Mouse (Mus musculus): ENCODE results near the gene Usp13. TPM values are rescaled to one million over a fixed set of nuclear protein-coding genes. Genes with fewer than 3 reads are reported as not detected.

Usp13 gene
- 11.7 and 12.1 TPM in 2 replicates for polyA plus RNA-seq (2015; fragmentation: Nextera tagmentation; extraction: Ambion mirVana)

DNA sequence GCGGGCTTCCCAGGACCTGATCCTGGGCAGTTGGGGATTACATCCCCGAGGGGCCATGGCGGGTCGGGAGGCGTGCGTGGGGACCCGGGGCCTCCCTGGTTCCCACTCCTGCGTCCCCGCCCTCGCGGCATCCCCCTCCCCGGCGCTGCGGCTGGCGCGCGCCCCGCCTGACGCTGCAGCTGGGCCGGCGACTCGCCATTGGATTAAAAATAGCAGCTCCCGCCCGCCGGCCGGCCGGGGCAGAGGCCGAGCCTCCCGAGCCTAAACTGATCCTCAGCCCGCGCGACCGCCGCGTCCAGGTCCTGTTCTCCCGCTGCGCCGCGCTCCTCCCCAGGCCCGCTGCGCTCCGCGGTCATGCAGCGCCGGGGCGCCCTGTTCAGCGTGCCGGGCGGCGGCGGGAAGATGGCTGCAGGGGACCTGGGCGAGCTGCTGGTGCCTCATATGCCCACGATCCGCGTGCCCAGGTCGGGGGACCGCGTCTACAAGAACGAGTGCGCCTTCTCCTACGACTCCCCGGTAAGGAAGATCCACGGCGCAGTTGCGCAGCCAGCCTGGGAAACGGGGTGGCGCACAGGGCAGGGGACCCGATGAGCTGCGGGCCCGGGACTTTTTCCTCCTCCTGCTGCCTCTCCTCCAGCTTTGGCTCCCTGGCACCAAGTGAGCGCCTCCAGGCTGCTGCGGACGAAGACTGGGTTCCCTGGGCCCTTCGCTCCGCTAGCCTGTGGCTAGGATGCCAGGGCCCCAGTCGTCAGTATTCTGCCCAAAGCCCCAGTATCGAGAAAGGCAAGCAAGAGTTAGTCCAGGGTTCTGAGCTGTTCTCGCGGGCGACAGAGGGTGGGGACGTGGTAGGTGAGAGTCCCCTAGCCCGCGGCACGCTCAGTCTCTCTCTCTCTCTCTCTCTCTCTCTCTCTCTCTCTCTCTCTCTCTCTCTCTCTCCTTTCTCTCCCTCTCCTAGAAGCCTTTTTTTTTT lies at the start of gene Usp13:
Usp13 (plus strand) TSS at position 190 of the 970 bp plus-strand sequence.
- WGBS, result 0% methylated on average over 77 of the region's 84 CpGs
- Histone ChIP-seq H3K4me3 (peak within 1 kb of the TSS; percentile 83), H3K9ac (peak within 1 kb of the TSS; percentile 93), H3K27me3 (no peaks in the 10 kb centered on the region), H3K27ac (peak within 1 kb of the TSS; percentile 97), H3K4me2 (peak within 1 kb of the TSS; percentile 79), H3K4me1 (replicated peaks) (peaks cover 11% of the 10 kb centered on the region), H3K9me3 (no peaks in the 10 kb centered on the region), H3K36me3 (no peaks in the 10 kb centered on the region)
- peak; percentile 88 for ATAC-seq (ENCODE audit: low FRiP score)

DNA sequence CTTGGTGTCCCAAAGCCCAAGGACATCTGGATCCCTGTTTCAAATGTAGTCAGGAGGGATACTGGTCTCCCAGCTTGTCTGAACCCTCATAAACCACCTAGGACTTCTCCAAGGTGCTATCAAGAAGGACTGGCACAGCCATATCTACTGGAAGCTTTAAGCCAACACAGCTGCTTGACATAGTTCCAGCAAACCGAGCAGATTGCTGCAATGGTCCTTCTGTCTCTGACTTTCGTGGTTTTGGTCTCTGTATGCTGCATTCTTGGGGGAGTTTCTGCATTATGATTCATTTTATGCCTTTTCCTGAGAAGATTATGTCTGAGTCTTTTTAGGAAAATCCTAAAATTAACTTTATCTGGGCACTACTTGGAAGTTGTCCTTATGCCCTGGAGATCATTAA lies 46.6 kb upstream of the Usp13 start:
- H3K9ac ChIP-seq, result no peak overlapping the region
- no peak overlapping the region for H3K4me3 ChIP-seq
- 81% methylated on average over 2 of the region's 2 CpGs for WGBS
- ATAC-seq (ENCODE audit: low FRiP score), result no peak
- H3K4me1 ChIP-seq (replicated peaks), result no peaks in the 10 kb centered on the region
- H3K9me3 ChIP-seq, result no peaks in the 10 kb centered on the region
- no peaks in the 10 kb centered on the region for H3K36me3 ChIP-seq
- no peak overlapping the region for H3K27ac ChIP-seq
- H3K27me3 ChIP-seq, result no peaks in the 10 kb centered on the region
- H3K4me2 ChIP-seq, result no peak overlapping the region

DNA sequence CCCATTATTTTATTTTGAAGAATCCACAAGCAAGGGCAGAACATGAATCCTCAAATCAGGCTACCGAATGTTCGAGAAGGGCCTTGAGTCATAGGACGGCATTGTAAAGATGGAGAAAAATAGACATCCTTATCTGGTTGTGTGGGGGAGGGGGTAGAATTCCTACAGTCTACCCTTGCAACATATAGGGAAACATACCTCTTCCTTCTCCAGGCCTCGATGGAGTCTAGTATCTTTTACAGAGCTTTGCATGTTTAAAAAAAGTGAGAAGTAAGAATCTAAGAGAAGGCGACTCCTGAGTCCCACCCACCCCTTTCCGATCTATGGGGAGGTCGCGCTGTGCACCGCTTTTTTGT lies 367 bp upstream of the Usp13 start:
- ATAC-seq (ENCODE audit: low FRiP score), result peak; percentile 45
- 4% methylated on average over 9 of the region's 9 CpGs for WGBS
- peaks cover 11% of the 10 kb centered on the region for H3K4me1 ChIP-seq (replicated peaks)
- H3K4me2 ChIP-seq, result peak overlapping the region; percentile 79
- peak overlapping the region; percentile 93 for H3K9ac ChIP-seq
- peak overlapping the region; percentile 83 for H3K4me3 ChIP-seq
- no peaks in the 10 kb centered on the region for H3K9me3 ChIP-seq
- peak overlapping the region; percentile 97 for H3K27ac ChIP-seq
- no peaks in the 10 kb centered on the region for H3K27me3 ChIP-seq
- no peaks in the 10 kb centered on the region for H3K36me3 ChIP-seq

DNA sequence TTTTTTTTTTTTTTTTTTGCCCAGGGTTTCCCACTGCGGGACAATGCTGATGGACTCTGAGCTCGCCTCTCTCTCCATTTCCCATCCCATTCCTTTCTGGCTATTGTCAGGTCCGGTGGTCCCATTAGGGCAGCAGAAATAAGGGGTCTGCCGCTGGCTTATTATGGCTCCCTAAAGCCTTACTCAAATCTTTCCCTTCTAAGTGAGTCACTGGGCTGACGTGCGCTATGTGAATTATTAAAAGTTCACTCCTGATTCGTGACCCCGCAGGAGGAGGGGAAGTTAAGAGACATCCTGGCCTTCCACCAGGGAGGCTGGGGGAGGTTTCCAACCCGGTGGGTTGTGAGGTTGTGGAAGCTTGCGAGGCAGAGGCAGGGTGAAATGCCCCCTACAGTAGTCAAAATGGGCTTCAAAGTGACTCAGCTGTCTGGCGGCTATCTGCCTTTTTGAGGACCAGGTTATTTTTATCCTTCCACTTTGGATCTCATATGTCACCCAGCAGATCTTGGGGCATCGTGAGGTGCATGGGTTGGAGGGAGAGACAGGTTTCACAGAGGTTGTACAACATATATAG lies 1.1 kb downstream of the Usp13 start:
- Histone ChIP-seq H3K9me3 (no peaks in the 10 kb centered on the region), H3K36me3 (no peaks in the 10 kb centered on the region), H3K27ac (no peak overlapping the region), H3K4me2 (peak overlapping the region; percentile 79), H3K4me1 (replicated peaks) (peaks cover 14% of the 10 kb centered on the region), H3K4me3 (peak overlapping the region; percentile 83), H3K9ac (peak overlapping the region; percentile 93), H3K27me3 (no peaks in the 10 kb centered on the region)
- ATAC-seq (ENCODE audit: low FRiP score), result peak; percentile 16; the same call in 1 of the 2 replicates
- 4% methylated on average over 12 of the region's 12 CpGs for WGBS

DNA sequence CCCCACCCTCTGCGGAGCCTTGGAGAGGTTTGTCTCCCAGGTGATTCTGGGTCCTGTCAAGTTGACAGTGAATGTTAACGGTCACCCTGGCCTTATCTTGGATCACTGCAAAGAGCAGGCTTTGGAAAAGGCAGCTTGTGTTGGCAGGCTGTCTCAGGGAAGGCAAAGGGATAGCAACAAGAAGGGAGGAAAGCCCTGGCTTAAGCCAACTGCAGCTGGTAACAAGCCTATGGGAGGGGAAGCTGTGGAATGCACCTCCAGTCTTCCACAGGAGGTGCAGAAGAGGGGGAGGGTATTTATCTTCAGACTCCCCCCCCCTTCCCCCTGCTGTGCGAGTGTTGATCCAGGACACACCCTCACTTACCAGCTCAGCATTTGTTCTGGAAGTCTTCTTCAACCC lies 5.3 kb downstream of the Usp13 start:
- Histone ChIP-seq H3K4me2 (no peak overlapping the region), H3K27me3 (no peaks in the 10 kb centered on the region), H3K4me1 (replicated peaks) (peaks cover 14% of the 10 kb centered on the region), H3K9ac (no peak overlapping the region), H3K4me3 (no peak overlapping the region), H3K36me3 (no peaks in the 10 kb centered on the region), H3K9me3 (no peaks in the 10 kb centered on the region), H3K27ac (no peak overlapping the region)
- WGBS, result 53% methylated on average over 3 of the region's 3 CpGs
- ATAC-seq (ENCODE audit: low FRiP score), result no peak

DNA sequence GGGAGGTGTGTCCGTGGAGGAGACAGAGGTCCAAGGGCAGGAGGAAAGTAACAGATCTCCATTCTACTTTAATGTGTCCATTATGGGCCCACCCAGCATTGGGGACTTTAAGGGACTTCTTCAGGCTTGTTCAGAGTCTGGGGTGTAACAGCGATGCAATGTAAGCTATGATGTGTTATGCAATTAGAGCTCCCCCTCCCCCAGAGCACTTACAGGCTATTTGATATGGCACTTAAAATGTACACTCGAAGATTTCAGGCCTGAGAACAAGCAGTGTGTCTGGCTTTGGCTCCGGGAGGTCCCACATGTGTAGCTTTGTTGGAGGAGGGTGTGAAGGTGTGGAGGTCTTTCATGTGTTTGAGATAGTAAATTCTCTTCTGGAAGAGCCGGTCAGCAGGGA lies 7.6 kb downstream of the Usp13 start:
- H3K4me3 ChIP-seq, result no peak overlapping the region
- no peak overlapping the region for H3K9ac ChIP-seq
- no peaks in the 10 kb centered on the region for H3K36me3 ChIP-seq
- no peaks in the 10 kb centered on the region for H3K9me3 ChIP-seq
- no peak overlapping the region for H3K27ac ChIP-seq
- no peak for ATAC-seq (ENCODE audit: low FRiP score)
- 92% methylated on average over 5 of the region's 5 CpGs for WGBS
- no peak overlapping the region for H3K4me2 ChIP-seq
- H3K27me3 ChIP-seq, result no peaks in the 10 kb centered on the region
- 0 out of 2 replicates have a peak, but pooled peaks cover 3% of the 10 kb centered on the region for H3K4me1 ChIP-seq (replicated peaks)

DNA sequence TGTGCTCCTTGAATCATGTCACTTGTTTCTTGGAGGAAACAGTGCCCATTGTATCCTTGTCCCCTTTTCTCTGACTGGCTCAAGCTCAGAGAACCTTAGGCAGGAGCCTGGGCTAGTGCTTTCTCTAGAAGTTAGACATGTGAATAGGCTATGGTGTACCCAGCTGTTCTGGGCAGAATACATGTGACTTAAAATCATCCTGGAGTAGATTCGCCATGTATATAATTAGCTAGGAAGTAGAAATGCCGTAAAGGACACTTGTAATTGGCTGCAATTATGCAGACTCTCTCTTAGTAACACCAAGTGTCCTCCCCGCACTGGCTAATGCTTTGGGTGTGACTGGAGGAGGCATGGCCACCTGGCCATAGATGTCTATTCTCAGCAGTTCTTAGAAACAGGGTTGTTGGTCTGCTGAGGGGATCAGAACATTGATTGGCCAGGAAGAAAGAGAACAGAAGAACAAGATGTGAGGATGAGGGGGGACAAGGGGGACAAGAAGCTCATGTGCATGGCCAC lies 8.7 kb downstream of the Usp13 start:
- no peaks in the 10 kb centered on the region for H3K9me3 ChIP-seq
- H3K4me1 ChIP-seq (replicated peaks), result 0 out of 2 replicates have a peak, but pooled peaks cover 3% of the 10 kb centered on the region

DNA sequence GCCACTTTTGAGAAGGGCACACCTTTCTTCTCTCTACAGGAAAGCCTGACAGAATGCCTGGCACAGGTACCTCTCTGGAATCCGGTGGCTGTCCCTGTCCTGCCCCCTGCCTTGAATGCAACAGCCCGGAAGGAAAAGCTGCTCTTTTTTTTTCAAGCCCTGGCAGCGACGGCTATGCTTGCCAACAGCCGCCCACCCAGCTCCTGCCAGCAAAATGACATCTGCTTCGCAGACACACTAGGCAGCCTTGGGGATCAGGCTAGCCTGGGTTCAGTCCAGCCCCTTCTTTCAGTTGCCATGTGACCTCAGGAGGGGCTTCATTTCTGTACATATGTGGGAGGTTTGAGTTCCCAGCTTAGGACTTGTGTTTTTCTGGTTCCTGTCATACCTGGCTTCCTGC lies 9.4 kb downstream of the Usp13 start:
- Histone ChIP-seq H3K4me2 (no peak overlapping the region), H3K9ac (no peak overlapping the region), H3K4me3 (no peak overlapping the region), H3K27me3 (no peaks in the 10 kb centered on the region), H3K9me3 (no peaks in the 10 kb centered on the region), H3K4me1 (replicated peaks) (0 out of 2 replicates have a peak, but pooled peaks cover 3% of the 10 kb centered on the region), H3K27ac (no peak overlapping the region), H3K36me3 (no peaks in the 10 kb centered on the region)
- ATAC-seq (ENCODE audit: low FRiP score), result peak; percentile 44; the same call in 1 of the 2 replicates
- 73% methylated on average over 6 of the region's 6 CpGs for WGBS

More for the DNA sequence above, 8.7 kb downstream of the Usp13 start:
- H3K4me2 ChIP-seq, result no peak overlapping the region
- no peaks in the 10 kb centered on the region for H3K27me3 ChIP-seq
- no peak overlapping the region for H3K4me3 ChIP-seq
- no peak overlapping the region for H3K27ac ChIP-seq
- ATAC-seq (ENCODE audit: low FRiP score), result no peak
- WGBS, result 90% methylated on average over 3 of the region's 3 CpGs
- no peaks in the 10 kb centered on the region for H3K36me3 ChIP-seq
- no peak overlapping the region for H3K9ac ChIP-seq

DNA sequence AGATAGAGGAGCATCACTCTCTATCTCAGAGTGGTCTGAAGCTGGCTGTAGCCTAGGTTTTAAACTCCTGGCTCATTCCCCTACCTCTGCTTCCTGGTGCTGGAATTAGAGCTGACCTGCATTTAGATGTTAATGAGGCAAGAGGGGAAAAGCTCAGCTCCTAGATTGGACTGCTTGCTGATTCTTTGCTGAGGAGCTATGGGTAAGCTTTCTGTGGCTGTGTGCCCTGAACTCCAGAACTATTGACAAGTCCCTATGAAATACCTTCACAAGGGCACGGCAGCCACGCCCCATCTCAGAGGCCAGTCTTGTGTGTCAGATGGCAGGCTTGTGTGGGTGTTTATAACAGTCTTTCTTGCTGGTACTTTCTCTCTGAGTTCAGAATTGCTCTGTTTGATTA lies 16.5 kb downstream of the Usp13 start:
- Histone ChIP-seq H3K27me3 (no peaks in the 10 kb centered on the region), H3K36me3 (peaks cover 5% of the 10 kb centered on the region), H3K4me2 (no peak overlapping the region), H3K4me3 (no peak overlapping the region), H3K9me3 (no peaks in the 10 kb centered on the region), H3K4me1 (replicated peaks) (no peaks in the 10 kb centered on the region), H3K27ac (no peak overlapping the region), H3K9ac (no peak overlapping the region)
- no peak for ATAC-seq (ENCODE audit: low FRiP score)
- 62% methylated on average over 2 of the region's 2 CpGs for WGBS

DNA sequence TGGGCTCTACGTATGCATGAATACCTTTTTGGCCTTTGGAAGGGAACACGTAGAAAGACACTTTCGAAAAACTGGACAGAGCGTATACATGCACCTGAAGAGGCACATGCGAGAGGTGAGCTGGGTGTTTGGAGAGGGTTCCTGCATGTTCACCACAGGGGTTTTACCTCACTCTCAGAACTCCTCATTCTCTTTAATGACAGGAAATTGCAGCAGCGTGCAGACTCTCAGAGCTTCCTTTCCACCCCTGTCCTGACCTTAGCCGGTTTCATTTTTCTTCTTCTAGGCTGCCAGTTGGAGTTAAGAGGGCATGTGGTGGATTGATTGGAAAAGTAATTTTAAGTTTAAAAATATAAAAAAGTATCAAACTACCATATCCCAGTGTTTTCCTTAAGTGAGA lies 20.5 kb downstream of the Usp13 start:
- H3K36me3 ChIP-seq, result peaks cover 22% of the 10 kb centered on the region
- H3K4me2 ChIP-seq, result no peak overlapping the region
- no peak overlapping the region for H3K4me3 ChIP-seq
- H3K9ac ChIP-seq, result no peak overlapping the region
- H3K9me3 ChIP-seq, result no peaks in the 10 kb centered on the region
- WGBS, result 92% methylated on average over 7 of the region's 7 CpGs
- no peaks in the 10 kb centered on the region for H3K4me1 ChIP-seq (replicated peaks)
- no peak overlapping the region for H3K27ac ChIP-seq
- no peaks in the 10 kb centered on the region for H3K27me3 ChIP-seq
- ATAC-seq (ENCODE audit: low FRiP score), result no peak

DNA sequence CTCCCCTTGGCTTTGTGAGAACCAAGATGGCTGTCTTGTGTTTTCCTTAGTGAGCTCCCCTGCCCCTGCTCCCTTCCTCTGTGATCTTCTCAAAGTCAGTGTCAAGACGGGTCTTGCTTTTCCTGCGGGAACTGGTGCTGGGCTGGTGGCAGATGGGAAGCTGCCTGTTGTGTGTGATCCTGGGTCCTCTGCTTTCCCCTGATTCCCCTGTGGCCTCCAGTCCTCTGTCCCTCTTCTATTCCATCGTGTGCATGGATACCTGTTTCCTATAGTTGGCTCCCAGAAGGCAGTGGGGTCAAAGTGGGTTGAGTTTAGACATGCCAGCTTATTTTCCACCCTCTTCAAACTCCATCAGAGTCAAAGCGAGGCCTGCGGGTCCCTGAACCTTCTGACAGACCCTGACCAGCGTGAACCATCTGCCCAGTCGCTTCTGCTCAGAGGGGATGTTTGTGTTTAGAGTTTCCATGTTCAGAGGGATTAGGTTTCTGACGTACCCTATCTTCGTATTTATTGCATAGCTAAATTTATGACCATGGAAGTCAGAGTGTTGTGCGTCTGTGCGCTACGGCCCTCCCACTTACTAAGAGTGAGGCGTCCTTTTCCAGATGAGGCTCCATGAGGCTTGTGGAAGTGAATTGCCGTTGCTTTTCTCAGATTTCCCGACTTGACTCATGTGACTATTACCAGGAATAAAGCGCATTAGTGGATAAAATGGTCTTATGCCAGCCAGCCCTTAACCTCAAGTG lies 39.2 kb downstream of the Usp13 start:
- no peak for ATAC-seq (ENCODE audit: low FRiP score)
- Histone ChIP-seq H3K4me1 (replicated peaks) (no peaks in the 10 kb centered on the region), H3K27me3 (no peaks in the 10 kb centered on the region), H3K36me3 (no peaks in the 10 kb centered on the region), H3K4me2 (no peak overlapping the region), H3K9ac (no peak overlapping the region), H3K9me3 (no peaks in the 10 kb centered on the region), H3K4me3 (no peak overlapping the region), H3K27ac (no peak overlapping the region)
- 90% methylated on average over 16 of the region's 16 CpGs for WGBS

DNA sequence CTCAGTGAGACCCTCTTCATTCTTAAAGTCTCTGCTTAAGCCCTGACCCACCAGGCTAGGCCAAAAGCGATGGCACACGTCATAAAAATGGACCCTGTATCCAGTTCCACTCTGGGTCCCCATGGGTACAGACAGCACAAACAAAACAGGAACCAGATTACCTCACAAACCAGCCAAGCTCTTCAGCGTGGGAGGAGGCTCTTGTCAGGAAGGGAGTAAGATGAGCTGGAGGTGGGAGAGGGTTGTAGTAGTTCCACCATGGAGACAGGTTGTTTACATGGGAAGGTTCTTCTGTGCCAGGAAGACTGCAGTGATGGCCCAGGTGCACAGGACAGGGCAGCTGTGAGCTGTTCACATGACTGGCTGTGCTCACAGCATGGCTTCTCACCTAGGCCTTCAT lies 53.7 kb downstream of the Usp13 start:
- H3K4me1 ChIP-seq (replicated peaks), result no peaks in the 10 kb centered on the region

More for the DNA sequence above, 53.7 kb downstream of the Usp13 start:
- H3K27me3 ChIP-seq, result no peaks in the 10 kb centered on the region
- no peak overlapping the region for H3K4me3 ChIP-seq
- H3K4me2 ChIP-seq, result no peak overlapping the region
- no peak overlapping the region for H3K9ac ChIP-seq
- no peak for ATAC-seq (ENCODE audit: low FRiP score)
- H3K9me3 ChIP-seq, result no peaks in the 10 kb centered on the region
- H3K36me3 ChIP-seq, result peaks cover 37% of the 10 kb centered on the region
- H3K27ac ChIP-seq, result no peak overlapping the region
- WGBS, result 93% methylated on average over 3 of the region's 3 CpGs

Data from hindbrain, embryonic 13.5 days (tissue).